Mouse (Mus musculus) erythroblast, embryonic 14.5 days (primary cell): Measurements from ENCODE around the gene Eepd1.

ENCODE experiments used
- GATA1 ChIP-seq: IDR thresholded peaks from 2 replicates; pipeline ENCODE4 v1.6.1; 2012; ENCODE audit warnings: low read length, inconsistent platforms, mixed read lengths
- TAL1 ChIP-seq: IDR thresholded peaks from 3 replicates; pipeline ENCODE4 v1.6.1; 2012; ENCODE audit warnings: low read length, inconsistent platforms, mixed read lengths

- TF ChIP-seq GATA1, result no peak
- no peak for TF ChIP-seq TAL1
Observed at GRCm38 (mm10) chr9:25438836-25439235, 42.5 kb upstream of the Eepd1 start.
